Comparison of ENCODE assay signal across 19 mouse cellular contexts in genomic region chr11:16290381-16290780, GRCm38 (mm10). TPM values are rescaled to one million over a fixed set of nuclear protein-coding genes. Genes with fewer than 3 reads are reported as not detected.
"Had no signal": no experiment of that assay in that cellular context is flagged by ENCODE, and none has a peak within 500 bp of the region (broad histone marks: within the 10 kb centered on the region; RNA-seq: fewer than 3 reads in every experiment).

No protein-coding gene starts in this region.

- H3K4me3 ChIP-seq: limb, embryonic 12.5 days; lung, embryonic 15.5 days; megakaryocyte, embryonic 14.5 days; midbrain, embryonic 13.5 days; myocyte; neural tube, embryonic 12.5 days; stomach, embryonic 15.5 days had no signal

- H3K9ac ChIP-seq: limb, embryonic 12.5 days; liver, embryonic 14.5 days; lung, embryonic 15.5 days; midbrain, embryonic 13.5 days; neural tube, embryonic 12.5 days; stomach, embryonic 15.5 days had no signal

- H3K27me3 ChIP-seq: limb, embryonic 12.5 days; lung, embryonic 15.5 days; megakaryocyte, embryonic 14.5 days; midbrain, embryonic 13.5 days; neural tube, embryonic 12.5 days; stomach, embryonic 15.5 days had no signal

- H3K4me2 ChIP-seq: limb, embryonic 12.5 days; lung, embryonic 15.5 days; midbrain, embryonic 13.5 days; neural tube, embryonic 12.5 days; stomach, embryonic 15.5 days had no signal

- DNase-seq: liver; lung, postnatal 14 days; retina, postnatal 1 day; right cerebral cortex, postnatal 4 days; spleen, adult 18-20 months; thymus, adult 2 months; thymus, postnatal 25 days had no signal

- H3K4me1 ChIP-seq: limb, embryonic 12.5 days; lung, embryonic 15.5 days; megakaryocyte, embryonic 14.5 days; midbrain, embryonic 13.5 days; neural tube, embryonic 12.5 days; stomach, embryonic 15.5 days had no signal

- H3K9me3 ChIP-seq: limb, embryonic 12.5 days; lung, embryonic 15.5 days; megakaryocyte, embryonic 14.5 days; midbrain, embryonic 13.5 days; neural tube, embryonic 12.5 days; stomach, embryonic 15.5 days had no signal

- ATAC-seq: hindbrain, embryonic 16.5 days; inflammation-experienced regulatory T-cells, adult 6 months; intestine, postnatal 0 days; midbrain, embryonic 13.5 days had no signal

- H3K27ac ChIP-seq: limb, embryonic 12.5 days; liver, embryonic 14.5 days; lung, embryonic 15.5 days; macrophage; midbrain, embryonic 13.5 days; neural tube, embryonic 12.5 days; stomach, embryonic 15.5 days had no signal

- H3K36me3 ChIP-seq: limb, embryonic 12.5 days; lung, embryonic 15.5 days; midbrain, embryonic 13.5 days; neural tube, embryonic 12.5 days; stomach, embryonic 15.5 days had no signal

RNA-seq across cellular contexts. Expression of gene Vstm2a, which starts 32.9 kb away (rescaled TPM):
- polyA plus RNA-seq: inflammation-experienced regulatory T-cells, adult 6 months; macrophage; myocyte had no signal
